Mouse (Mus musculus): ENCODE measurements around the gene Mrps18a.
A peak's percentile ranks its signal among the peaks of the same experiment; 100 is the strongest.

The Mrps18a gene

GRCm38 (mm10) chr17:46110402-46111289, at the start of gene Mrps18a:
Gene Mrps18a (plus strand): TSS chr17:46110986.
- DNase-seq: peak; percentile 64 to 78

GRCm38 (mm10) chr17:46063283-46063973, 47.4 kb upstream of the Mrps18a start:
- no peak for DNase-seq

- DNase-seq: no peak
These were observed 46.8 kb upstream of the Mrps18a start for GRCm38 (mm10) chr17:46063974-46064312.

GRCm38 (mm10) chr17:46070046-46070445, 40.7 kb upstream of the Mrps18a start:
- DNase-seq: no peak

- no peak for DNase-seq
These were observed 39.3 kb upstream of the Mrps18a start for GRCm38 (mm10) chr17:46071531-46071930.

GRCm38 (mm10) chr17:46073730-46074301, 37.0 kb upstream of the Mrps18a start:
- peak; percentile 75 to 81 for DNase-seq

- no peak for DNase-seq
These were observed 36.2 kb upstream of the Mrps18a start for GRCm38 (mm10) chr17:46074398-46075115.

GRCm38 (mm10) chr17:46075116-46075485, 35.7 kb upstream of the Mrps18a start:
- peak; percentile 32 to 51 for DNase-seq

GRCm38 (mm10) chr17:46075551-46076259, 35.1 kb upstream of the Mrps18a start:
- DNase-seq: no peak

- DNase-seq: no peak
These were observed 34.6 kb upstream of the Mrps18a start for GRCm38 (mm10) chr17:46076260-46076551.

GRCm38 (mm10) chr17:46077921-46078534, 32.8 kb upstream of the Mrps18a start:
- no peak for DNase-seq

GRCm38 (mm10) chr17:46079037-46079436, 31.7 kb upstream of the Mrps18a start:
- no peak for DNase-seq

- no peak for DNase-seq
These were observed 30.4 kb upstream of the Mrps18a start for GRCm38 (mm10) chr17:46080388-46080787.

- no peak for DNase-seq
These were observed 29.7 kb upstream of the Mrps18a start for GRCm38 (mm10) chr17:46081042-46081441.

- DNase-seq: no peak
These were observed 29.1 kb upstream of the Mrps18a start for GRCm38 (mm10) chr17:46081657-46082056.

GRCm38 (mm10) chr17:46083381-46083780, 27.4 kb upstream of the Mrps18a start:
- no peak for DNase-seq

GRCm38 (mm10) chr17:46084091-46084501, 26.7 kb upstream of the Mrps18a start:
- peak; percentile 30 to 35 for DNase-seq

- DNase-seq: no peak
These were observed 24.4 kb upstream of the Mrps18a start for GRCm38 (mm10) chr17:46086341-46086870.

GRCm38 (mm10) chr17:46091351-46091750, 19.4 kb upstream of the Mrps18a start:
- DNase-seq: no peak

- no peak for DNase-seq
These were observed 18.9 kb upstream of the Mrps18a start for GRCm38 (mm10) chr17:46091899-46092298.

- DNase-seq: no peak
These were observed 12.3 kb upstream of the Mrps18a start for GRCm38 (mm10) chr17:46098525-46098924.

- no peak for DNase-seq
These were observed 8.9 kb upstream of the Mrps18a start for GRCm38 (mm10) chr17:46101906-46102305.
